Mouse (Mus musculus) kidney, postnatal 36 days (tissue): ENCODE measurements at regions not wholly inside any gene's neighbourhood (a gene's known extent, or its start where the extent isn't known, plus 50 kb on each side); places are given as distances from the start of the nearest gene placed in this dataset.
A peak's percentile ranks its signal among the peaks of the same experiment; 100 is the strongest.
"Not testable (repeated sequence)": the region's sequence is repeated elsewhere in the genome, so short reads cannot be mapped to it uniquely, and the experiment has no call there.

Experiments used
- DNase-seq, 2 experiments: peaks; one replicate each; pipeline ENCODE4 v3.0.0; 2021 to 2022; ENCODE audit warnings: mixed read lengths in 2 of 2

GRCm38 (mm10) chr10:91440051-91440450, 258.9 kb upstream of the Tmpo start:
- no peak for DNase-seq

- no peak for DNase-seq
These were observed 256.8 kb upstream of the Tmpo start for GRCm38 (mm10) chr10:91437917-91438316.

- DNase-seq: no peak
These were observed 255.0 kb upstream of the Tmpo start for GRCm38 (mm10) chr10:91436091-91436569.

GRCm38 (mm10) chr10:91430281-91430680, 249.2 kb upstream of the Tmpo start:
- no peak for DNase-seq

GRCm38 (mm10) chr10:91426584-91426983, 245.5 kb upstream of the Tmpo start:
- no peak for DNase-seq

GRCm38 (mm10) chr10:91425625-91426385, 244.7 kb upstream of the Tmpo start:
- DNase-seq: not testable (repeated sequence)

- DNase-seq: no peak
These were observed 243.7 kb upstream of the Tmpo start for GRCm38 (mm10) chr10:91424786-91425185.

- no peak for DNase-seq
These were observed 206.1 kb upstream of the Tmpo start for GRCm38 (mm10) chr10:91387255-91387654.

GRCm38 (mm10) chr10:91384372-91384771, 203.3 kb upstream of the Tmpo start:
- DNase-seq: peak in 1 of 2 experiments; percentile 36

GRCm38 (mm10) chr10:91376683-91377082, 195.6 kb upstream of the Tmpo start:
- DNase-seq: no peak

GRCm38 (mm10) chr10:91367488-91367887, 186.4 kb upstream of the Tmpo start:
- DNase-seq: no peak

GRCm38 (mm10) chr10:91362587-91362986, 181.5 kb upstream of the Tmpo start:
- DNase-seq: peak in 1 of 2 experiments; percentile 2

GRCm38 (mm10) chr10:91361621-91362020, 180.5 kb upstream of the Tmpo start:
- DNase-seq: peak in 1 of 2 experiments; percentile 1

- no peak for DNase-seq
These were observed 164.3 kb upstream of the Tmpo start for GRCm38 (mm10) chr10:91345465-91345864.

- no peak for DNase-seq
These were observed 161.0 kb upstream of the Tmpo start for GRCm38 (mm10) chr10:91342083-91342482.

- DNase-seq: no peak
These were observed 158.2 kb upstream of the Tmpo start for GRCm38 (mm10) chr10:91339361-91339760.

- DNase-seq: no peak
These were observed 145.7 kb upstream of the Tmpo start for GRCm38 (mm10) chr10:91326661-91327312.

- no peak for DNase-seq
These were observed 145.1 kb upstream of the Tmpo start for GRCm38 (mm10) chr10:91326144-91326655.

GRCm38 (mm10) chr10:91321226-91321625, 140.1 kb upstream of the Tmpo start:
- DNase-seq: peak; percentile 5 to 58

GRCm38 (mm10) chr10:91319442-91320112, 138.5 kb upstream of the Tmpo start:
- DNase-seq: no peak

GRCm38 (mm10) chr10:91314441-91314840, 133.3 kb upstream of the Tmpo start:
- peak; percentile 60 to 82 for DNase-seq

GRCm38 (mm10) chr10:91313316-91313715, 132.2 kb upstream of the Tmpo start:
- DNase-seq: peak; percentile 70 to 79

GRCm38 (mm10) chr10:91312913-91313312, 131.8 kb upstream of the Tmpo start:
- no peak for DNase-seq
